Mouse (Mus musculus) megakaryocyte, embryonic 14.5 days (primary cell): Measurements from ENCODE around the gene Lypd6b.

ENCODE experiments used
- FLI1 ChIP-seq: IDR thresholded peaks from 2 replicates; pipeline ENCODE4 v1.6.1; 2012; ENCODE audit warnings: low read length, inconsistent platforms, mixed read lengths
- GATA1 ChIP-seq: IDR thresholded peaks from 3 replicates; pipeline ENCODE4 v1.6.1; 2012; ENCODE audit warnings: mixed read lengths, low read length, inconsistent platforms, borderline replicate concordance

DNA sequence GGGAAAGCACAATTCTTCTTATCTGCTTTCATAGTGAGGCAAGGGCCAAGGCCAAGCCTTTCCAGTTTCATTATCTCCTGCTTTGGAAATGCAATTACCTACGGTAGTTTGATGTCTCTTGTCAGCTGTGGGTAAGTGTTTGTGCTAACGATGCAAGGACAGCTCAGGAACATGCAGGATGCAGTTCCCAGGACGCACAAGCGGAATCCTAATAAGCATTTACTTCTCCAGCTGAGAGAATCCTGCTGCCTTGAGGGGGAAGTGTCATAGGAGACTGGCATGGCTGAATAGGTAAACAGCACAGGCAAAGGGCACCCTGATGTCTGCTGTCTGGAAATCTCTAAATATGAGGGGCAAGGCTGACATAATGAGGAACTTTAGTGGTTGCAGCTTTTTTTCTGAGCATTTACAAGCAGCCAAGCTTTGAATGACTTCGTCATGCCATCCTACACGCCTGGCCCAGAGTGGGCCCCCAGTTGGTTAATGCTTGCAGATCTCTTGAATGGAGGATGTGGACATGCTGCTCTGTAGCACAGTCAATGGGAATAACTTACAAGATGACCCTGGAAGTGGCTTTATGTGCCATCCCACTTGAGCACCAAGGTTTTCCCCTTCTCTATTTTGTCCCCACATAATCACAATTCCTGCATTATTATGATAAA, 165.3 kb downstream of the Lypd6b start:
- no peak for TF ChIP-seq GATA1
- TF ChIP-seq FLI1, result no peak
